Mouse (Mus musculus) ES-Bruce4 (cell line): Measurements from ENCODE around the gene Tanc1.

Source experiments
- CTCF ChIP-seq: IDR thresholded peaks from one replicate; pipeline ENCODE4 v1.8.1; 2011; ENCODE audit warnings: low read depth, low read length
- EP300 ChIP-seq: IDR thresholded peaks from 2 replicates; pipeline ENCODE4 v1.6.1; 2011; ENCODE audit warnings: low read depth, low read length; ENCODE audit not compliant: insufficient read depth
- POLR2A ChIP-seq: IDR thresholded peaks from one replicate; pipeline ENCODE4 v1.8.1; 2011; ENCODE audit warnings: low read length; ENCODE audit not compliant: insufficient read depth

- TF ChIP-seq POLR2A (no peak), CTCF (no peak), EP300 (no peak)
These were observed 277.9 kb downstream of the Tanc1 start for GRCm38 (mm10) chr2:59889699-59890098.
